Mouse (Mus musculus): ENCODE data around the gene Gm28919. TPM values are rescaled to one million over a fixed set of nuclear protein-coding genes. Genes with fewer than 3 reads are reported as not detected.

Gene Gm28919
- polyA plus RNA-seq (2014; fragmentation: Illumina TruSeq; extraction: RNeasy Lipid Tissue Mini Kit (QIAGEN cat#74804); ENCODE audit: low replicate concordance): not detected

DNA sequence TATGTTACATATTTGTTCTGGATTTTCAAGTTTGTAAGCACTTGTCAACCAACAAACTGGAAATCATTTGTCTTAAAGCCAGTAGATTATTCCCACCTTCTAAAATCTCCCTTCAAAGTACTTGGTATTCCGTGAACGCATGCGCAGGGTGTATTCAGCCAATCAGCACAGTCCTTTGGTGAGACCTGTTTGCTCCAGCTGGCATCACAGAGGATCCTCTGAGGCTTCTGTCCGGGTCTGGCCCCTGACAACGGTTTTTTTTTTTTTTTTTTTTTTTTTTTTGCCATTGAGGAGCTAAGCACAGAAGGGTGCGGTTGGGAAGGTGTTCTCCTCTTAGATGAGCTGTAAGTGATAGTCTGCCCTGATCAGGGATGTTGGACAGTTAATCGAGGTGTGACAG, at the start of gene Gm28919:
Gene Gm28919, plus strand, starts transcription at position 301 of the 400 bp plus-strand sequence.

Other genes starting within 250 kb of the Gm28919 start
- gene Gm21719, start 99.3 kb downstream of the Gm28919 start, polyA plus RNA-seq (2014; fragmentation: Illumina TruSeq; extraction: RNeasy Lipid Tissue Mini Kit (QIAGEN cat#74804); ENCODE audit: low replicate concordance): not detected

All from small intestine, adult 10 weeks (tissue).